Mouse (Mus musculus) frontal cortex, postnatal 10 days (tissue): ENCODE measurements around the gene Sqstm1.

Experiments
- DNase-seq, 2 experiments: peaks; one replicate each; pipeline ENCODE4 v3.0.0; 2022; ENCODE audit warnings: low spot score in 2 of 2, mixed read lengths in 1 of 2

Sqstm1 gene

GRCm38 (mm10) chr11:50230481-50231304 lies 20.1 kb upstream of the Sqstm1 start:
- no peak for DNase-seq

- no peak for DNase-seq
Observed at GRCm38 (mm10) chr11:50229252-50229910, 18.8 kb upstream of the Sqstm1 start.

GRCm38 (mm10) chr11:50228772-50229171 lies 18.1 kb upstream of the Sqstm1 start:
- no peak for DNase-seq

GRCm38 (mm10) chr11:50227736-50228135 lies 17.1 kb upstream of the Sqstm1 start:
- no peak for DNase-seq

GRCm38 (mm10) chr11:50227226-50227625 lies 16.6 kb upstream of the Sqstm1 start:
- DNase-seq = no peak

GRCm38 (mm10) chr11:50226406-50226805 lies 15.8 kb upstream of the Sqstm1 start:
- DNase-seq = no peak

- no peak for DNase-seq
Observed at GRCm38 (mm10) chr11:50225611-50226378, 15.2 kb upstream of the Sqstm1 start.

GRCm38 (mm10) chr11:50224671-50225530 lies 14.3 kb upstream of the Sqstm1 start:
- peak in 1 of 2 experiments; percentile 85 for DNase-seq

- DNase-seq = peak in 1 of 2 experiments; percentile 11
Observed at GRCm38 (mm10) chr11:50223783-50224662, 13.4 kb upstream of the Sqstm1 start.

- no peak for DNase-seq
Observed at GRCm38 (mm10) chr11:50222559-50223276, 12.1 kb upstream of the Sqstm1 start.

- no peak for DNase-seq
Observed at GRCm38 (mm10) chr11:50219833-50220232, 9.2 kb upstream of the Sqstm1 start.

- DNase-seq = no peak
Observed at GRCm38 (mm10) chr11:50217811-50218210, 7.2 kb upstream of the Sqstm1 start.

- no peak for DNase-seq
Observed at GRCm38 (mm10) chr11:50216724-50217366, 6.2 kb upstream of the Sqstm1 start.

- no peak for DNase-seq
Observed at GRCm38 (mm10) chr11:50215633-50216032, 5.0 kb upstream of the Sqstm1 start.

- no peak for DNase-seq
Observed at GRCm38 (mm10) chr11:50214631-50215030, 4.0 kb upstream of the Sqstm1 start.

- no peak for DNase-seq
Observed at GRCm38 (mm10) chr11:50212848-50213758, 2.5 kb upstream of the Sqstm1 start.

- no peak for DNase-seq
Observed at GRCm38 (mm10) chr11:50212060-50212739, 1.6 kb upstream of the Sqstm1 start.
